Mouse (Mus musculus) ES-E14 (cell line): ENCODE results near the gene Cmtm7.

Experiments used
- HCFC1 ChIP-seq: IDR thresholded peaks from 2 replicates; pipeline ENCODE4 v1.6.1; 2012; ENCODE audit warnings: low read length, inconsistent platforms, borderline replicate concordance; ENCODE audit not compliant: insufficient read depth
- ZC3H11A ChIP-seq: IDR thresholded peaks from 2 replicates; pipeline ENCODE4 v1.6.1; 2012; ENCODE audit warnings: low read depth, mild to moderate bottlenecking, inconsistent platforms, low read length, borderline replicate concordance

GRCm38 (mm10) chr9:114797329-114798004 lies 15.8 kb upstream of the Cmtm7 start:
- no peak for TF ChIP-seq HCFC1
- TF ChIP-seq ZC3H11A, result peak; percentile 77
